Mouse (Mus musculus) limb, embryonic 11.5 days (tissue): ENCODE results near the gene Pakap. TPM values are rescaled to one million over a fixed set of nuclear protein-coding genes. Genes with fewer than 3 reads are reported as not detected.
A peak's percentile ranks its signal among the peaks of the same experiment; 100 is the strongest.

ENCODE experiments used
- ATAC-seq: fragments of 200-750 bp; cut with Nextera tagmentation; 2 replicates; pipeline ENCODE4 v1.8.0; 2017; ENCODE audit warnings: low read depth; ENCODE audit not compliant: insufficient number of reproducible peaks, low FRiP score, low TSS enrichment
- DNase-seq: peaks from one replicate; pipeline ENCODE4 v3.0.0-alpha.2; 2015; ENCODE audit warnings: low spot score
- H3K27ac ChIP-seq: fragments of 300-500 bp; sonication (generic); replicated peaks from 2 replicates; pipeline ENCODE4 v1.5.1; 2014; ENCODE audit warnings: low read depth, mild to moderate bottlenecking, low read length
- H3K27me3 ChIP-seq: fragments of 300-500 bp; sonication (generic); 2 replicates; pipeline ENCODE4 v1.6.1; 2014; ENCODE audit warnings: mild to moderate bottlenecking, low read length, mixed read lengths; ENCODE audit not compliant: control insufficient read depth, insufficient read depth
- H3K36me3 ChIP-seq: fragments of 300-500 bp; sonication (generic); 2 replicates; pipeline ENCODE4 v1.6.1; 2014; ENCODE audit warnings: mild to moderate bottlenecking, low read length, moderate library complexity, mixed read lengths; ENCODE audit not compliant: control insufficient read depth, insufficient read depth
- H3K4me1 ChIP-seq: fragments of 300-500 bp; sonication (generic); 2 replicates; pipeline ENCODE4 v1.6.1; 2014; ENCODE audit warnings: low read length, mixed read lengths; ENCODE audit not compliant: control insufficient read depth, insufficient read depth
- H3K4me2 ChIP-seq: fragments of 300-500 bp; sonication (generic); 2 replicates; pipeline ENCODE4 v1.6.1; 2014; ENCODE audit warnings: low read depth, mild to moderate bottlenecking, moderate library complexity; ENCODE audit not compliant: severe bottlenecking
- H3K4me3 ChIP-seq: fragments of 300-500 bp; sonication (generic); 2 replicates; pipeline ENCODE4 v1.5.1; 2014; ENCODE audit warnings: low read depth, low read length
- H3K9ac ChIP-seq: fragments of 300-500 bp; sonication (generic); 2 replicates; pipeline ENCODE4 v1.6.1; 2014; ENCODE audit warnings: mild to moderate bottlenecking, low read length
- H3K9me3 ChIP-seq: fragments of 300-500 bp; sonication (generic); 2 replicates; pipeline ENCODE4 v1.6.1; 2016; ENCODE audit warnings: low read length; ENCODE audit not compliant: control insufficient read depth
- WGBS: fragments of 180-500 bp; shearing (Covaris S2); extraction: QIAGEN DNeasy Blood & Tissue Kit; methylation state at CpG from one replicate; pipeline ENCODE4 v1.1.7; 2014; 5-methylcytosine and 5-hydroxymethylcytosine counted together
- polyA plus RNA-seq: library from polyadenylated mRNA; unstranded; fragments of >200 nt; fragmentation: Nextera tagmentation; extraction: Ambion mirVana; gene quantifications from 2 replicates; pipeline ENCODE4 v1.2.1, GENCODE M21; 2014

Gene Pakap
- polyA plus RNA-seq, 1 experiment from 2014 or later = 32.6 TPM

DNA sequence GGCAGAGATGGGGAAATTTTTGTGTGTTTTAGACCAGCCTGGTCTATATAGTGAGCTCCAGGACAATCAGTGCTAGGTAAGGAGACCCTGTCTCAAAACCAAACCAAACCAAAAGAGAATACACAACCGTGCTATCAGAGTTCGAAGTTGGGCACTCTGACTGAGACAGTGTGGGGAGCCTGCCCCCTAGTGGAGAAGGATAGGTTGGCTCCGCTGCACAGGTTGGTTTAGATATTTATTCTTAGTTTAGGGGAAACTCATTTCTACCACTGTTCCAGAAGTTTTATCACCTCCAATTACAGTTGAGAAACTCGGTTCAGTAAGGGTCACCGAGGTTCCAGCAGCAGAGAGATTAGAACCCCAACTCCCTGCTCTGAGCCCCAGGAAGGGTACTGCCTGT lies 336.2 kb downstream of the Pakap start:
- ATAC-seq = peak; percentile 67; the same call in 1 of the 2 replicates

DNA sequence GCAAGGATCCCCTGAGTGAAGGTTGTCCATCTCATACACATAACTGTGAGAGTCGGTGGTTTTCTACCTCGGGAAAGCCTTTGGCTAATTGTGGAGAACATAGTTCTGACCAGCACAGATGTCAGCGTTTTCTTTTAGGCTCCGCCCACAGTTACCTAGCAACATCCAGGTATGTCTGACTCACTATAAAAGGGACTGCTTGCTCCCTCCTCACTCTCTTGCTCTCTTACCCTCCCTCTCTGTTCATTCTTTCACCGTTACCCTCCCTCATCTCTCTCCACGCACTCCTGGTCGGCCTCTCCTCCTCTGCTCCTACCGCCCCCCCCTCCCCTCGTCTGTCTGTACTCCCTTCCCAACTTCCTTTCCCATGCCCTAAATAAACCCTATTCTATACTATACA lies 336.7 kb downstream of the Pakap start:
- ATAC-seq = 0 out of 2 replicates have a peak, but pooled peaks have one; percentile 49
- Histone ChIP-seq H3K4me3 (no peak overlapping the region), H3K9ac (no peak overlapping the region)

More for the DNA sequence above, 336.2 kb downstream of the Pakap start:
- DNase-seq = peak; percentile 83
- Histone ChIP-seq H3K27ac (no peak overlapping the region), H3K4me2 (no peak overlapping the region), H3K4me1 (no peaks in the 10 kb centered on the region), H3K9me3 (no peaks in the 10 kb centered on the region), H3K4me3 (no peak overlapping the region), H3K9ac (no peak overlapping the region), H3K36me3 (no peaks in the 10 kb centered on the region), H3K27me3 (no peaks in the 10 kb centered on the region)
- 17% methylated on average over 5 of the region's 5 CpGs for WGBS

DNA sequence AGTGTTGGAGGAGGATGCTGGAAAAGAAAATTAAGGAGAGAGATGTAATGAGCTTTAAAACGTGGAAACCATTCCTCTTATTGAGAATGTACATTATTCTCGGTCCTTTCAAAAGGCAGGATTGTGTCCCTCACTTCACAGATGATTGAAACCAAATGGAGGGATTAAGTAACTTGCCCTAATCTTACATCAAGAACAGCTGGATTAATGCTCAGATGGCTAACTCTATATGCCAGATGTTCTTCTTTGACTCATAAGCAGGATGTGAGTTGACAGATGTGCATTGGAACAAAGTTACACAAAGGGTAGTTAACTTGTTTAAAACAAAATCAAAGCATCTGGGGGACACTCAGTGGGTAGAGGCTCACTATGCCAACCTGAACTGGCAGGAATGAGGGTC lies 338.7 kb downstream of the Pakap start:
- no peaks in the 10 kb centered on the region for H3K4me1 ChIP-seq
- H3K4me2 ChIP-seq = no peak overlapping the region
- 14% methylated on average over 2 of the region's 2 CpGs for WGBS
- no peak for DNase-seq
- no peaks in the 10 kb centered on the region for H3K36me3 ChIP-seq
- H3K27ac ChIP-seq = no peak overlapping the region
- no peaks in the 10 kb centered on the region for H3K9me3 ChIP-seq
- ATAC-seq = no peak
- H3K27me3 ChIP-seq = no peaks in the 10 kb centered on the region
- no peak overlapping the region for H3K4me3 ChIP-seq
- H3K9ac ChIP-seq = no peak overlapping the region

More for the DNA sequence above, 336.7 kb downstream of the Pakap start:
- 35% methylated on average over 9 of the region's 9 CpGs for WGBS
- no peak for DNase-seq
- Histone ChIP-seq H3K9me3 (no peaks in the 10 kb centered on the region), H3K36me3 (no peaks in the 10 kb centered on the region), H3K27me3 (no peaks in the 10 kb centered on the region), H3K4me1 (no peaks in the 10 kb centered on the region), H3K27ac (no peak overlapping the region), H3K4me2 (no peak overlapping the region)

DNA sequence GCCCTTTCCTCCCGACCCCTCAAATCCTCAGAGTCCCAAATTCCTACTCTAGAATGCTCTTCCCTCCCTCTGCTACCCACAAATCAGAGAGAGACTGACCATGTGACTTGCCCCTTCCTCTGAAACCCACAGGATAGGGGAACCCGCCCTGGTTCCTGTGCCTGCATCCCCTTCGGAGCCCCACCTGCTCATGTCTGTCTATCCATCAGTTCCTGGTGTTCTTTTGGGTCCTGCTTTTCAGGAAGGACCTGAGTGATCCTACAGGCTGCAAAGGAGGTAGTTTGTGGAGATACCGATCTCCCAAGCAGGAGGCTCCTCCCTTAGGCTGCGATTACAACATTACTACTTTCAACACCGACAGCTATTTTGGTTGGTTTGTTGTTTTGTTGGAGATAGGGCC lies 340.9 kb downstream of the Pakap start:
- Histone ChIP-seq H3K4me2 (no peak overlapping the region), H3K4me3 (no peak overlapping the region), H3K9ac (no peak overlapping the region), H3K27ac (no peak overlapping the region), H3K27me3 (no peaks in the 10 kb centered on the region), H3K36me3 (no peaks in the 10 kb centered on the region), H3K4me1 (no peaks in the 10 kb centered on the region), H3K9me3 (no peaks in the 10 kb centered on the region)
- DNase-seq (no peak), ATAC-seq (no peak)
- WGBS = 69% methylated on average over 6 of the region's 6 CpGs

DNA sequence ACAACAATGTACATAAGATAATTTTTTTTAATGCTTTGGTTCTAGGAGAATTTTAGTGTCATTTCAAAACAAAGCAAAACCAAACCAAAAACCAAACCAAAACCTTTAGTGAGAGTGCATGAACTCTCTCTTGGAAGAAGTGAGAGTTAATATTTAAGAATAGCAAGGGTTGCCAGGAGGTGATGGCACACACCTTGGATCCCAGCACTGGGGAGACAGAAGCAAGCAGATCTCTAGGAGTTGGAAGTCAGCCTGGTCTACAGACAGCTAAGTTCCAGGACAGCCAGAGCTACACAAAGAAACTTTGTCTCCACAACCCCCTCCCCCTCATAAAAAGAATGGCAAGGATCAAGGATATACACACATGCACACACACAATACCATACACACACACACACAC lies 345.0 kb downstream of the Pakap start:
- Histone ChIP-seq H3K4me2 (no peak overlapping the region), H3K27ac (no peak overlapping the region), H3K4me1 (peaks cover 9% of the 10 kb centered on the region), H3K9ac (no peak overlapping the region), H3K27me3 (peaks cover 4% of the 10 kb centered on the region; the same call in 1 of the 2 replicates), H3K9me3 (no peaks in the 10 kb centered on the region), H3K4me3 (no peak overlapping the region), H3K36me3 (no peaks in the 10 kb centered on the region)
- DNase-seq (no peak), ATAC-seq (no peak)

DNA sequence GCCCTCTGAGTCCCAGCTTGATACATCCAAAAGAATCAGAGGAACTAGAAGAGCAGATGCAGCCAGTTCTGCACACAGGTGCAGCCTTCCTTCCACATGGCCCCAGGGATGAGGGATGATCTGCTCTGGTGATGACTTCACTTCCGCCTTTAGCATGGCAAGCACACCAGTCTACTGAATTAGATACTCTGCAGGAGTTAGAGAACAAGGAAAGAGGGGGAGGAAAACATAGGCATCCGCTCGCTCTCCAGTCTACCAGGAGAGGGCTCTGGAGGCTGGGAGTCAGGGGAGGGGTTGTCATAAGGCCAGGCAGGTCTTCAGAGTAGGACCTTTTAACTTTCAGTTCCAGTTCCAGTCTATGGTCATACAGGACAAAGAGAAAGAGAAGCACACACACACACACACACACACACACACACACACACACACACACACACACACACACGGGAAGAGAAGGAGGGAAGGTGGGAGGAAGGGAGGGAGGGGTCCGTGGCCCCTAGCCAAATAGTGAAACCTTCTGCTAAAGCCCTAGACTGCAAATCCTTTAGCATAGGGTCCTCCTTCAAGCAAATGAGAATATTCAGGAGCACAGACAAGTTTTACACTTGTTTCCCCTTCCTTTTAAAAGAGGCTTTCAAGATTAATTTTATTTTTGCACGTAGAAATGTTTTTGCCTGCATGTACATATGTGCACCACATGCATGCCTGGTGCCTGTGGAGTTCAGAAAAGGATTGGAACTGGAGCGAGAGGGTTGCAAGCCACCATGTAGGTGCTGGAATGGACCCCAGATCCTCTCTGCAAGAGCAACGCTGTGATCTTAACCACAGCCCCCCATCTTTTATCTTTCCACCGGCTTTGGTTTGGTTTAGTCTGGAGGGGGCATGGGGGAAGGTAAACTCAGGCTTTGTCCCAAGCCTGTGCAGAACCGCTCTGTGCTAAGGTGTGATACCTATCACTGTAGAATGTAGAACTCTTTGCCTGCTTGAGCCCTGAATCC lies 346.5 kb downstream of the Pakap start:
- peaks cover 9% of the 10 kb centered on the region for H3K4me1 ChIP-seq
- H3K9ac ChIP-seq = no peak overlapping the region
- no peaks in the 10 kb centered on the region for H3K36me3 ChIP-seq
- ATAC-seq (no peak), DNase-seq (no peak)
- no peak overlapping the region for H3K4me3 ChIP-seq
- whole genome bisulfite sequencing = 76% methylated on average over 10 of the region's 10 CpGs
- H3K27me3 ChIP-seq = peaks cover 4% of the 10 kb centered on the region; the same call in 1 of the 2 replicates
- H3K4me2 ChIP-seq = no peak overlapping the region
- no peaks in the 10 kb centered on the region for H3K9me3 ChIP-seq
- H3K27ac ChIP-seq = no peak overlapping the region

DNA sequence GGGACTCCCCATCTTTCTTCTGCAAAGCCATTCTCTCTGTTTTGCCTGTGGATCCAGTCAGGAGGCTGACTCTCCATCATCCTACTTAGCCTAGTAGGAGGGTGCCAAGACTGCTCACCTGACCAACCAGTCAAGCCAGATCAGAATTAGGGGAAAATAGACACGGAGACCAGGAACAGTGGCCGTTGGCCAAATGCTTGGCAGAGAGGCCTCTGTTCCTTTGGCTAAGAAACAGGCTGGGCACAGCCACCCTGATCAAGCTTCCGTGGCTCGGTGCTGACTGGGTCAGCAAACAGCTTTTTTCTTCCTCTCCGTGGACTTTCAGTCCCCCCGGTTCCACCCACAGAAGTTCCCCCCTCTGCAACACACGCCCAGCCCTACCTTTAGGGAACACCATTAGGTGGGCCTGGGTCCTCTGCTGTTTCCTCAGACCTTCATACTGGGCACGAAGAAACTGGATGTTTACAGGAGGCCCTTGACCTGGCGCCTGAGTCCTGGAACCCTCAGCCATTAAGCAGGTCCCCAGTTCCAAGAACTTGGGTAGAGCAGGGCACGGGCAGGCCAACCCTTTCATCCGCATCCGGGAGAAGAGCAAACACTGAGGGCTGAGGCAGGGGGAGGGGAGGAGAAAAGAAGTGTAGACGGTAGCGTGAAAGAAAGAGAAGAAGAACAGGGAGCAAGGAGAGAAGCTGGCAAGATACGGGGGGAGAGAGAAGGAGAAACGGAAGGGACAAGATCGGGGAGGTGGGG lies 347.4 kb downstream of the Pakap start:
- DNase-seq = no peak
- 37% methylated on average over 17 of the region's 17 CpGs for WGBS
- Histone ChIP-seq H3K27me3 (peaks cover 4% of the 10 kb centered on the region; the same call in 1 of the 2 replicates), H3K4me1 (peaks cover 13% of the 10 kb centered on the region), H3K36me3 (no peaks in the 10 kb centered on the region), H3K27ac (no peak overlapping the region), H3K4me3 (no peak overlapping the region), H3K4me2 (peak overlapping the region; percentile 29), H3K9ac (no peak overlapping the region), H3K9me3 (no peaks in the 10 kb centered on the region)
- ATAC-seq = no peak

DNA sequence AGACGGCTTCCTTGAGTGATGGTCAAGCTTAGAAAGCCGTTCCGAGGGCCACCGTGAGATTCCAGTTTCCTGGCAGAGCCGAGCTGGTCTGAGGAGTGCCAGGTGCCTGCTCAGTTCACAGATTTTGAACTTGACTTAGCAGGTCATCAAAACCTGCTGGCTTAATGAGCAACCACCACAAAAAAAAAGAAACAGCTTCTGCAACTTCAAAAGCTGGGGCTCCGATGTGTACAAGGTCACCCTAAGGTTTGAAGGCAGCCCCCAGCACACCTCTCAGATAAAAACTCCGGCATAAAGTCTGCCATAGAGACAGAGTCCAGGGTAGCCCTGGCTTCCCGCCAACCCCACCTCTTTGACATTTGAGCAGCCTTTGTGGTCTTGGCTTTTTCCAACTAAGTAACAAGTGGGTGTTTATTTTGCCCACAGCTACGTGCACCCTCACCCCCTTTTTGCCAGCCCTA lies 348.3 kb downstream of the Pakap start, which contains the start of gene D630039A03Rik:
Gene D630039A03Rik, minus strand, starts transcription at position 97 of the 461 bp plus-strand sequence.
- no peaks in the 10 kb centered on the region for H3K9me3 ChIP-seq
- ATAC-seq (no peak), DNase-seq (peak; percentile 43)
- 15% methylated on average over 9 of the region's 9 CpGs for WGBS
- H3K27me3 ChIP-seq = peaks cover 4% of the 10 kb centered on the region; the same call in 1 of the 2 replicates
- peak within 1 kb of the TSS; percentile 29 for H3K4me2 ChIP-seq
- H3K4me1 ChIP-seq = peaks cover 13% of the 10 kb centered on the region
- H3K9ac ChIP-seq = no peak within 1 kb of the TSS
- no peaks in the 10 kb centered on the region for H3K36me3 ChIP-seq
- H3K27ac ChIP-seq = no peak within 1 kb of the TSS
- no peak within 1 kb of the TSS for H3K4me3 ChIP-seq
